Mouse (Mus musculus) forebrain, postnatal 0 days (tissue): ENCODE measurements at regions not wholly inside any gene's neighbourhood (a gene's known extent, or its start where the extent isn't known, plus 50 kb on each side); places are given as distances from the start of the nearest gene placed in this dataset.
A peak's percentile ranks its signal among the peaks of the same experiment; 100 is the strongest.

Experiments
- ATAC-seq: fragments of 200-750 bp; cut with Nextera tagmentation; 2 replicates; pipeline ENCODE4 v1.8.0; 2017; ENCODE audit warnings: mild to moderate bottlenecking, moderate library complexity
- DNase-seq: peaks from one replicate; pipeline ENCODE4 v3.0.0-alpha.2; 2015
- H3K27ac ChIP-seq: fragments of 300-500 bp; sonication (generic); 2 replicates; pipeline ENCODE4 v1.5.1; 2014; ENCODE audit warnings: low read depth, mild to moderate bottlenecking, antibody characterized with exemption, low read length, moderate library complexity, mixed read lengths
- H3K27me3 ChIP-seq: fragments of 300-500 bp; sonication (generic); 2 replicates; pipeline ENCODE4 v1.6.1; 2014; ENCODE audit warnings: mild to moderate bottlenecking, low read length, mixed read lengths; ENCODE audit not compliant: insufficient read depth
- H3K36me3 ChIP-seq: fragments of 300-500 bp; sonication (generic); 2 replicates; pipeline ENCODE4 v1.6.1; 2014; ENCODE audit warnings: mild to moderate bottlenecking, moderate library complexity; ENCODE audit not compliant: insufficient read depth
- H3K4me1 ChIP-seq: fragments of 300-500 bp; sonication (generic); 2 replicates; pipeline ENCODE4 v1.6.1; 2014; ENCODE audit warnings: antibody characterized with exemption; ENCODE audit not compliant: insufficient read depth
- H3K4me2 ChIP-seq: fragments of 300-500 bp; sonication (generic); 2 replicates; pipeline ENCODE4 v1.6.1; 2014; ENCODE audit warnings: low read depth, mild to moderate bottlenecking, moderate library complexity
- H3K4me3 ChIP-seq: fragments of 300-500 bp; sonication (generic); 2 replicates; pipeline ENCODE4 v1.5.1; 2014; ENCODE audit warnings: low read depth, low read length, mixed read lengths
- H3K9ac ChIP-seq: fragments of 300-500 bp; sonication (generic); 2 replicates; pipeline ENCODE4 v1.6.1; 2014; ENCODE audit warnings: mild to moderate bottlenecking
- H3K9me3 ChIP-seq: fragments of 300-500 bp; sonication (generic); 2 replicates; pipeline ENCODE4 v1.6.1; 2016; ENCODE audit warnings: low read length
- CTCF ChIP-seq: sonication (generic); IDR thresholded peaks from 2 replicates; pipeline ENCODE4 v1.5.1; 2016; ENCODE audit warnings: antibody characterized with exemption, control low read depth, low read depth
- WGBS: fragments of 180-500 bp; shearing (Covaris S2); extraction: QIAGEN DNeasy Blood & Tissue Kit; methylation state at CpG from one replicate; pipeline ENCODE4 v1.1.7; 2014; 5-methylcytosine and 5-hydroxymethylcytosine counted together

DNA sequence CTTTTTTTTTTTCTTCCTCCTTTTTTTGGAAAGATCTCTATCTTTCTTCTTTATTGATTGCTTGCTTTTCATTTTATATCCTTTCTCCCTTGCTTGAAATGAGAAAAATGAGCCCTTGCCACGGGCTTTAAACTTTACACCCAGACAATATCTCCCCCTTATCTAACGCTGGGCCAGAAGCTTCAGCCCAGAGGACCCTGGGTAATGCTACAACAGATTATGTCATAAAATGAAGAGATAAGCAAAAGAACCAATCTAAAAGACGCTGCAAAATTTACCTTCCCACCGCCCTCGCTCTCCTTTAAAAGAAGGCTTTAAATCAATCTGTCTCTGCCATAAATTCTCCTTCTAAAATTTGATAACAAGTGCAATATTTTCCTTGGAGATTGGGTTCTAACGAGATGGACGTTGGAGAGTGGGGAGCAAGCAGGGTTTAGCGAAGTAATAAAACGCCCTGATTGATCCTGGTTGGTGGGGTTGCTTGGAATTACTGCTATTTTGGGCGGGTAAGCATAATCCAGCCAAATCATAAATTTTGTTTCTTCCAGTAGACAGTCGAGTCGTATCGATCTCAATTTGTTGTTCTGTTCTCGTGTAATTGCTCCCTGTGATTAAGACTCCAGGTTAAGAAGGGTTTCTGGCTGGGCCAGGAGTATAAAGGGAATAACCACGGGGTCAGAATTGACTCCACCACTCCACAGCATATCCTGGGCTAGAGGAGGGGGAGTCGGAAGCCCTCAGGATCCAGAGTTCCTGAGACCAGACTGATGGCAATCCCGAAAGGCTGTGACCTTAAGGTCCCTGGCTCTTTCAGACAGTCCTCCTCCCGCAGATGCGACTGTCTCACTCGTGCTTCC is 318.9 kb downstream of the Gm9195 start:
- 83% methylated on average over 20 of the region's 20 CpGs for WGBS
- Histone ChIP-seq H3K4me2 (no peak overlapping the region), H3K9ac (no peak overlapping the region), H3K27me3 (no peaks in the 10 kb centered on the region), H3K4me3 (no peak overlapping the region), H3K9me3 (no peaks in the 10 kb centered on the region), H3K36me3 (no peaks in the 10 kb centered on the region), H3K27ac (no peak overlapping the region), H3K4me1 (no peaks in the 10 kb centered on the region)
- DNase-seq = no peak
- ATAC-seq = no peak
- no peak for TF ChIP-seq CTCF

DNA sequence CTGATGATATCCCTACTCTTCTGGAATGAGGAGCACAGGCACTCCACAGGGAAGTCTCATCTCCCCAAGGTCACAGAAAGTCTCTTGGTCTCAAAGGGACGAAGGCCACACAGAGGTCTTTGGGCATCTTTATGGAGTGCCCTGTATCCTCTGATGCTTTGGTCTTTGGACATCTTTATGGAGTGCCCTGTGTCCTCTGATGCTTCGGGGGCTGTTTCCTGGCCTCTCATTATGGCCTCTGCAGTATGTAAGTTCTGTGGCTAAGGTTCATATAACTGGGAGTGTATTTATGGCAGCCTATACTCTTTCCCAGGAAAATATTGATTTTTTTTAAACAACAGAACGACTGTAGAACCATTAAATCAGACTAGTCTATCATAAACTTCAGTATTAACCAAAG is 319.9 kb downstream of the Gm9195 start:
- TF ChIP-seq CTCF = no peak
- Histone ChIP-seq H3K9ac (no peak overlapping the region), H3K9me3 (no peaks in the 10 kb centered on the region), H3K4me3 (no peak overlapping the region), H3K4me2 (no peak overlapping the region), H3K36me3 (no peaks in the 10 kb centered on the region), H3K27me3 (no peaks in the 10 kb centered on the region), H3K27ac (no peak overlapping the region), H3K4me1 (no peaks in the 10 kb centered on the region)
- ATAC-seq (no peak), DNase-seq (no peak)
- WGBS = 78% methylated on average over 3 of the region's 3 CpGs

DNA sequence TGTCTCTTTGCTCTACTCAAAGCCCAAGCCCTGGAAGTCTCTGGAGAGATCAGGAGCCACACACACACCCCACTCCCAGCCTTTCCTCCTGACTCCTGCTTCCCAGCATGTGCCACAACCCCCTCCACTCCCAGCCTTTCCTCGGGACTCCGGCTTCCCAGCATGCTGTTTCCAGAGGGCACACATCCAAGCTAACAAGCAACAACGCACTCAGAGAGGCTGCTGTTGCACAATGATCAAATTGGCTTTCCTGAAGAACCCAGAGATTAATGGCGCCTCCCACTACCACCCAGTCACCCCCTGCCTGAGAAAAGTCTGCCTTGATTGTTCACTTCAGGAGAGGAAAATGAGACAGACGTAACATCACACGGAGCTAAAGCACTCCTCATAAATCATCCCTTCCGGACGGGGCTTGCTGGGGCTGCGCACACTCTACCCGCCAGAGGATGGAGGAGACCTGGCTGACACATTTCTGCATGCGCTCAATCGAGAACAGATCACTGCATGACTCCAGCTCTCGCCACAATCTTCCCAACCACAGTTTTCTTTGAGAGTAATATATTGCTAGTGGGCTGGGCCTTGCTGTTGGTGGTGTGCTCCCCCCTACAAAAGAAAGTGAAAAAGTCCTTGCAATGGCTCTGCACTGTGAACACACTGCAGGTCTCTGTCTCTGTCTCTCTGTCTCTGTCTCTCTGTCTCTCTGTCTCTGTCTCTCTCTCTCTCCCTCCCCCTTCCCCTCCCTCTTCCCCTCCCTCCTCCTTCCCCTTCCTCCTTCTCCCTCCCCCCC is 332.9 kb downstream of the Gm9195 start:
- Histone ChIP-seq H3K36me3 (no peaks in the 10 kb centered on the region), H3K27ac (no peak overlapping the region), H3K4me2 (peak overlapping the region; percentile 32), H3K4me1 (no peaks in the 10 kb centered on the region), H3K27me3 (no peaks in the 10 kb centered on the region), H3K9me3 (no peaks in the 10 kb centered on the region), H3K9ac (no peak overlapping the region), H3K4me3 (no peak overlapping the region)
- DNase-seq (peak; percentile 54), ATAC-seq (peak; percentile 67)
- WGBS = 19% methylated on average over 13 of the region's 13 CpGs
- TF ChIP-seq CTCF = no peak

DNA sequence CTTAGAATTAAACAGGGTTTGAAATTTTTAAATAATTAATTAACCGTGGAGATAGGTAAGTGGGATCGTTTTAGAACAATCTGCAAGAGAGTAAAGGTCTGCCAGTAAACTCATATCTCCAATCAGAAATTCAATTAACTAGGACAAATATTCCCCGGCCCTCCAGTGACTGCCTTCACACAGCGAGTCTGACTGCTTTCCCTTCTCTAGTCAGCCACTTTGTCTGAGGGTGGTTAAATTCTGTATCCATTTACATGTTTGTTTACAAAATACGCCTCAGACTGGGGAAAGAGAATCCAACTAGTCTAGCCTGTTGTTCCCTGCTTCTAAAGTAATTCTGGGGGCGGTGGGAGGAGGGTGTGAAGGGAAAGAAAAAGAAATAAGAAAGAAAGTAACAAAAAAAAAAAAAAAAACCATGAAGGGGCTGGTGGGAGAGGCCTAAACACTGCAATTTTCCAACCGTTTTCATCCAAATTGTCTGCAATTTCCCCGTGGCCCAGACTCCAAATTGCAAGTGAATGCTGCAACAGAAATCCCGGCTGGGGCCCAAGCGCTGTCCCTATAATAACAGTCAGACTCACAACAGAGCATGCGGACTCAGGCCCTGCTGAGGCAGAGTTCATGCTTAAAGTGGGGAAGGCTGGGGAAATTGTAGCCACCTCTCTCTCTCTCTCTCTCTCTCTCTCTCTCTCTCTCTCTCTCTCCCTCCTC is 336.3 kb downstream of the Gm9195 start:
- no peaks in the 10 kb centered on the region for H3K36me3 ChIP-seq
- H3K27me3 ChIP-seq = no peaks in the 10 kb centered on the region
- H3K4me1 ChIP-seq = no peaks in the 10 kb centered on the region
- H3K4me3 ChIP-seq = no peak overlapping the region
- ATAC-seq (peak; percentile 59; the same call in 1 of the 2 replicates), DNase-seq (no peak)
- H3K9me3 ChIP-seq = no peaks in the 10 kb centered on the region
- TF ChIP-seq CTCF = no peak
- H3K9ac ChIP-seq = no peak overlapping the region
- no peak overlapping the region for H3K27ac ChIP-seq
- H3K4me2 ChIP-seq = no peak overlapping the region
- 26% methylated on average over 11 of the region's 11 CpGs for WGBS

GRCm38 (mm10) chr14:72151676-72152075 is 340.0 kb downstream of the Gm9195 start:
- Histone ChIP-seq H3K4me2 (no peak overlapping the region), H3K27ac (no peak overlapping the region), H3K36me3 (no peaks in the 10 kb centered on the region), H3K4me3 (no peak overlapping the region), H3K4me1 (no peaks in the 10 kb centered on the region), H3K9me3 (no peaks in the 10 kb centered on the region), H3K27me3 (no peaks in the 10 kb centered on the region), H3K9ac (no peak overlapping the region)
- ATAC-seq = no peak
- 84% methylated on average over 4 of the region's 4 CpGs for WGBS
- TF ChIP-seq CTCF = no peak
- DNase-seq = no peak

DNA sequence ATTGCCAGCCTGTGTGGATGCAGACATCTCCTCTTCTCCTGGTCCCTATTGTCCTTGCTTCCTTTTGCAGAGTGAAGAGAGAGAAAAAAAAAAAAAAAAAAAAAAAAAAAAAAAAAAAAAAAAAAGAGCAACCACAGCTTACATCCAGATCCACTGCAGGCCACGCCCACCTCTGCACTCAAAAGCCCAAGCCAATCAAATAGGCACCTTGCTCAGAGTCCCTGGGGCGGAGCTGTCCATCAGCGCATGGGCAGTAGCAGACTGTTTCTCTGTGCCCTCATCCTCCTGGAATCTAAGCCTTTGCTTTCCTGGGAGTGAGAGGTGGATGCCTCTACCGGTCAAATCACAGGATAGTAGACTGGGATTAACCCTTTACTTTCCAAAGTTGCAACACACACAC is 342.2 kb downstream of the Gm9195 start:
- Histone ChIP-seq H3K4me1 (no peaks in the 10 kb centered on the region), H3K36me3 (no peaks in the 10 kb centered on the region), H3K9ac (no peak overlapping the region), H3K4me3 (no peak overlapping the region), H3K27me3 (no peaks in the 10 kb centered on the region), H3K4me2 (no peak overlapping the region), H3K27ac (no peak overlapping the region), H3K9me3 (no peaks in the 10 kb centered on the region)
- TF ChIP-seq CTCF = no peak
- DNase-seq = peak; percentile 41
- WGBS = 17% methylated on average over 4 of the region's 4 CpGs
- peak; percentile 76 for ATAC-seq
